In the genomic region with DNA sequence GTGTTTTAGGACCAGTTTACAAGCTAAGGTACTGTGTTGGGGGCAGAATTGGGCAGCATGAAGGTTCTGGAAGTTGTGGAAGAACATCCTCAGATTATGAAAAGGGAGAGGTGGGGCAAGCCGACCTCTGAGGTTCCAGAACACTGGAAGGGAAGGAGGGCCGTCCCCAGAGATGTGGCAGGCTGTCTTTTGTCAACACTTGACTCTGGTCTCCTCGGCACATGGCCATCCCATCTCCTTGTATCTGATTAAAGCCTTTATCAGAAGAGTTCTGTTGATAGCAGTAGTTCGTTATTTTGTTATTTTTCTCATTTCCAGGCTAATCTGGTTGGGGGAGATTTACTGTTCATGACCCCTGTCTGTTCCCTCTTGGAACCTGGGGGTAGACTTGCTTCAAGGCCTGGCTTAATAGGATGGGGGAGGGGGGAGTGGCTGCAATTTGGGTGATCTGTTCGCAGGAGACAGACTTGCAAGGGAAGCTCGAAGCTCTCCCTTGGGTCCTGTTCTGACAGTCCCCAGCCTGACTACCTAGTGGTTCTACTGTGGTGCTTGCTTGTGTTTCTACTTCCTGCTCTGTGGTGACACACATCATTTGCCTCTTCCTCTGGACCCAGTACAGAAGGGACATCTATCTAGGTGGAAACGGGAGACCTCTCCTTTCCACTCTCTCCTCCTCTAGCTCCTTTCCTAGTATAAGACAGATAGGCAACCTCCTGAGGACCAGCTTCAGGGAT, we compare ENCODE assay signal across 16 mouse cellular contexts. TPM values are rescaled to one million over a fixed set of nuclear protein-coding genes. Genes with fewer than 3 reads are reported as not detected.
DNase-seq lines count a peak whose midpoint lies in the region; TF ChIP-seq lines count a peak whose summit lies in the region.
"Had no signal": no experiment of that assay in that cellular context is flagged by ENCODE, and none has a peak within 500 bp of the region (broad histone marks: within the 10 kb centered on the region; RNA-seq: fewer than 3 reads in every experiment).

No protein-coding gene starts in this region.

- no peaks in the 10 kb centered on the region for H3K27me3 ChIP-seq in small intestine, adult 2 months (ENCODE audit: control insufficient read depth, insufficient read depth, low read length)
- H3K27me3 ChIP-seq: forebrain, embryonic 15.5 days; hindbrain, embryonic 15.5 days had no signal

- peak; percentile 54 for DNase-seq in kidney, postnatal 10 days
- DNase-seq in kidney, postnatal 25 days, result no peak
- DNase-seq in 416B (ENCODE audit: low read depth) (peak; percentile 20), MN1 (ENCODE audit: low spot score) (peak; percentile 42)
- DNase-seq in B cell, adult 2 months, result no peak
- no peak for DNase-seq in thymus, postnatal 10 days (ENCODE audit: low spot score in 2 of 2)
- DNase-seq: adrenal gland, postnatal 14 days; cerebellum, adult 2 months; cerebellum, postnatal 10 days; gastrocnemius, postnatal 10 days; heart, postnatal 36 days had no signal

- no peak for TF ChIP-seq CTCF in small intestine, adult 2 months (IDR thresholded peaks at IDR 0.05; ENCODE audit: extremely low read depth, insufficient read length, insufficient replicate concordance, low read depth, low read length)

- peak overlapping the region; percentile 95; the same call in 1 of the 2 replicates for H3K27ac ChIP-seq in small intestine, adult 2 months (ENCODE audit: insufficient read depth, low read depth, low read length)
- H3K27ac ChIP-seq: embryonic facial prominence, embryonic 12.5 days; forebrain, embryonic 15.5 days; hindbrain, embryonic 15.5 days had no signal

- WGBS in small intestine, adult 2 months, result 71% methylated on average over 7 of the region's 7 CpGs

- H3K36me3 ChIP-seq in small intestine, adult 2 months (ENCODE audit: control insufficient read depth, insufficient read depth, low read length), result no peaks in the 10 kb centered on the region
- H3K36me3 ChIP-seq: embryonic facial prominence, embryonic 12.5 days; forebrain, embryonic 15.5 days; heart, embryonic 12.5 days; hindbrain, embryonic 15.5 days had no signal

- TF ChIP-seq POLR2A in small intestine, adult 2 months (IDR thresholded peaks at IDR 0.05; ENCODE audit: low read depth, low read length), result no peak

- H3K4me1 ChIP-seq in small intestine, adult 2 months (ENCODE audit: control insufficient read depth, insufficient read depth, insufficient read length, low read length), result peaks cover 41% of the 10 kb centered on the region
- H3K4me1 ChIP-seq: embryonic facial prominence, embryonic 12.5 days; hindbrain, embryonic 15.5 days had no signal

- H3K4me3 ChIP-seq in small intestine, adult 2 months (ENCODE audit: low read depth, low read length), result no peak overlapping the region
- H3K4me3 ChIP-seq: embryonic facial prominence, embryonic 12.5 days; forebrain, embryonic 15.5 days; heart, embryonic 12.5 days; hindbrain, embryonic 15.5 days had no signal

RNA-seq across cellular contexts. Expression of a gene that starts 7.7 kb away (rescaled TPM):
- 14.0 and 28.0 TPM in 2 replicates for polyA plus RNA-seq in small intestine, adult 2 months (2012; rRNA removed)

RNA-seq across cellular contexts. Expression of a gene that starts 52.8 kb away (rescaled TPM):
- 8.0 and 16.6 TPM in 2 replicates for polyA plus RNA-seq in small intestine, adult 2 months (2012; rRNA removed)

Comparison
In these comparisons a context has a peak if more than half of its experiments do, and no peak if none do; other contexts are left out.
1. DNase-seq: peak in kidney, postnatal 10 days (single experiment), 416B (single experiment) and MN1 (single experiment); none in kidney, postnatal 25 days (0 of 2), B cell, adult 2 months (0 of 2) and thymus, postnatal 10 days (0 of 2).